Mouse (Mus musculus) liver, postnatal 0 days (tissue): ENCODE data around the gene Galnt4.

Source experiments
- CTCF ChIP-seq: sonication (generic); IDR thresholded peaks from 2 replicates; pipeline ENCODE4 v1.5.1; 2016; ENCODE audit warnings: antibody characterized with exemption, low read depth
- EP300 ChIP-seq: IDR thresholded peaks from 2 replicates; pipeline ENCODE4 v1.6.1; 2016; ENCODE audit warnings: antibody characterized with exemption, low read depth, mild to moderate bottlenecking

GRCm38 (mm10) chr10:99154635-99155034, 46.7 kb downstream of the Galnt4 start:
- TF ChIP-seq EP300 (no peak), CTCF (no peak)
